Mouse (Mus musculus) stomach, adult 2 months (tissue): Measurements from ENCODE around the gene Olfr770. TPM values are rescaled to one million over a fixed set of nuclear protein-coding genes. Genes with fewer than 3 reads are reported as not detected.

Experiments
- polyA plus RNA-seq: library from polyadenylated mRNA; depleted of rRNA; stranded (reverse); fragments of >200 nt; gene quantifications from 2 replicates; pipeline ENCODE4 v1.2.3, GENCODE M21; 2012; rRNA removed

Olfr770 gene
- polyA plus RNA-seq, result not detected in 2 replicates

DNA sequence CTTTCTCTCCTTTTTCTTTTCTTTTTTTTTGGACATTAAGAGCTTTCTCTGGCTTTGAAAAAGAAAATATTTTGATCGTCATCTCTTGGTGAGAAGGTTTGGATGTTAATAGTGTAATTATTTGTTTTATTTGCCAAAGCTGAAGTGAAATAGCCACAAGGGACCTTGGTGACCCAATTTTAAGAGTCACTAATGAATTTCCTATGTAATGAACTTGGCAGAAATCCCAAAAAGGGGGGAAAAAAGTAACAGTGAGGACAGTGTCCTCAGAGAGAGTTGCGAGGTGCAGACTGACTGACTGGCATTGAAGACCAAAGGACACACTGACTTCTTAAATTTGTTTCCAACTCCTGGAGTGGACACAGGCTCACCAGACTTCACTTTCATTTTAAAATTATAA is at the start of gene Olfr770:
Gene Olfr770, minus strand, starts transcription at position 101 of the 400 bp plus-strand sequence.

DNA sequence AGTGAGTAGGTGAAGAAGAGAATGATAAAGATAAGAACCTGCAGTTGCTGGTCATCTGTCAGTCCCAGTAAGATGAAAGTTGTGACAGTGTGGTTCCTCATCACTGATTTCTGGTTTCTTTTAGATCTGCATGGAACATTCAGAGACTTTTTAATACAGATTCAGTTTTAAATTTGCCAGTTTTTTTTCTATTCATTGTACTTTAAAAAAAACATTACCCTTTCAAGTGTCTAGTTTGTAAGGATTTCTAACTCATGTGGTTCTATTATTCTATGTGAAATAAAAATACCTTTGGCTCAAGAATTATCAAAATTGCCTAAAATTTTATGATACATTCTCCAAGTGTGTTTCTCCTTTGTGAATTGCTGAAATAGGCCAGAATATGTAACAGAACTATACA is 48.5 kb upstream of the Olfr770 start, which contains the start of gene Olfr773:
Gene Olfr773, minus strand, starts transcription at position 101 of the 400 bp plus-strand sequence.

DNA sequence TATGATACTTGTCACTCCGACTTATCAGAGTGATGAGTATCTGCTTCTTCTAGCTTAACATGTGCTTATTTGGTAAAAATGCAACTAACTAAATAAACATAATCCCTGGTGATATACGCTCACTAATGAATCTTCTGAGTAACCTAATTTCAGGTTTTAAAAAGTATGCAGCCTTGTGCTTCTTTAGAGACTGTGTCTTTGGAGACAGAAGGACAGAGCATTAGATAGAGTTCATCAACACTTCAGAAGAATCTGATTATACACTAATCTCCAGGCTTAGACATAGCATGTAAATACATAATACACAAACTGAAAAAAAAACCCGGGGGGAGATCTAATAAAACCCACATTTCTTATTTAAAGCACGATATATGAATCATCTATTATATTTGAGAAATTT is 39.0 kb upstream of the Olfr770 start, which contains the start of gene Olfr772:
Gene Olfr772, minus strand, starts transcription at position 101 of the 400 bp plus-strand sequence.

DNA sequence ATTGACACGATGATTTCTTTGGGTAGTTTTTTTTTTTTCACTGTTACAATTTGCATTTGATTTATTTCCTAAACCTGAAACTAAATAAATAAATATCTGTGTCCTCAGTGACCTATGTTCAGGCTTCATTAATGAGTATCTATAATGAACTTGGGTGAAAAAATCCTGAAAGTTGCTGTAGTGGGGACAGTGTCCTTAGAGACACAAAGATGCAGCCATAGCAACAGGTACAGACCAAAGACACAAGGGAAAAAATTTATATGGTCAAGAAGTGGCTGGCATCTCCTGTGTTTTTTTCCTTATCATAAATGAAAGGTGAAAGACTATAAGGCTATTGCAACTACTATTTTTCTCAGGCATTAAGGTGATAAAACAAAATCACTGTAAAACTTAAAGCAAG is 25.9 kb upstream of the Olfr770 start, which contains the start of gene Olfr771:
Gene Olfr771, minus strand, starts transcription at position 101 of the 400 bp plus-strand sequence.

DNA sequence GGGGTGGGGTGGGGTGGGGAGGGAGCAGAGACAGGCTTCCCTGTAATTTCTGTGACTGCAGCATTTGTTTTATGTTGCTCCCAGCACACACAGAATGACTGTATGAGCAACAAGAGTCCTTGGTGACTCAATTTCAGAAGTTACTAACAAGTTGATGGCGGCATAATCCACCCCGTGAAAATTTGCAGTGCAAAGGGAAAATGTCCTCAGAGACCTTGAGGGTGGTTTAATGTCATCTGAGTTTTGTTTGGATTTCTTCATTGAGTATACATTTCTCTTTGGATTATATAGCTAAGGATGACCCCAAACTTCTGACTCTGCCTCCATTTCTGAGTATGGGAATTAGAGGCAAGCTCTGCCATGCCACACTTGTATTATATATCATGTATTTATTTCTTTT is 21.0 kb downstream of the Olfr770 start, which contains the start of gene Olfr769:
Gene Olfr769, minus strand, starts transcription at position 101 of the 400 bp plus-strand sequence.

DNA sequence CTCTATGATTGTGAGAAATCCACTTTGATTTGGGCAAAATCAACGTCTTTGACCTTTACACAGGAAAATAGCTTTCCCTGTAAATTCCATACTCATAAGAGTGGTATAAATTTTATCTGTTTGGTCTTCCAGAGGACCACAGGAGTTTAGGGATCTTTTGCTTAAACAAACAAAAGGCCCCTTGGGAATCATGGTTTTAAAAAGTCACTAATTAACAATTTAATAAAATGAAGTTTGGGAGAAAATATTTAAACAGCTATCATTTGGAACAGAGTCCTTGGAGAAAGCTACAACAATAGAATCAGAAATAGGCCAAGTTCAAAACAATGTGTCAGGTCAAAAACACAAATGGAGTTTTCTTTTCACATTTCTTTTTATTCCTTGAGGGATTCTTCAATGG is 39.5 kb downstream of the Olfr770 start, which contains the start of gene Olfr768:
Gene Olfr768, minus strand, starts transcription at position 101 of the 400 bp plus-strand sequence.

DNA sequence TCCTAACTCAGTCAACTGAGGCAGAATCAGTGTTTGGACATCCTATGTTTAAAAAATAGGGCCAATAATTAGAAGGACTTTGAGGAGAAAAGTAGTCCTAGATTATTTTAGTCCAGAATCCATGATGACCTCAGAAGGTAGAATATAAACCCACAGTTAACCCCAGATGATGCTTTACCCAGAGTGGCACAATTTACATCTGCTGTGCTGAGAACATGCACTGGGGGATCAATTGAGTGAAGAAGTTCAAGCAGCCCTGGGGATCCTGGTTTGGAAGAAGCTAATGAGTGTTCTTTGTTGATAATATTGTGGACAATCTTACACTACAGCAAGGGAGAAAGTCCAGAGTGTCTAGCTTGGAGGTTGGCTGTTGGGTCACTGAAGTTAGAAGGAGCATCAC is 56.0 kb downstream of the Olfr770 start, which contains the start of gene Olfr767:
Gene Olfr767, minus strand, starts transcription at position 101 of the 400 bp plus-strand sequence.

Other genes with a start within 250 kb of the Olfr770 start
- 0.54 TPM in 2 replicates for gene Gdf11, start 247.3 kb downstream of the Olfr770 start, polyA plus RNA-seq
- gene Cd63, start 238.0 kb downstream of the Olfr770 start, polyA plus RNA-seq, result 52.8 and 59.1 TPM in 2 replicates
- 13.0 and 16.4 TPM in 2 replicates for gene Rdh5, start 216.1 kb downstream of the Olfr770 start, polyA plus RNA-seq
- gene Bloc1s1, start 215.0 kb downstream of the Olfr770 start, polyA plus RNA-seq, result 50.6 and 55.1 TPM in 2 replicates
- gene Itga7, start 205.2 kb downstream of the Olfr770 start, polyA plus RNA-seq, result 45.3 and 45.5 TPM in 2 replicates
- gene Mettl7b, start 178.0 kb downstream of the Olfr770 start, polyA plus RNA-seq, result 2.9 and 4.1 TPM in 2 replicates
- gene Olfr9, start 149.6 kb downstream of the Olfr770 start, polyA plus RNA-seq, result not detected in 2 replicates
- not detected in 2 replicates for gene Olfr763, start 128.2 kb downstream of the Olfr770 start, polyA plus RNA-seq
- gene Olfr764-ps1, start 99.1 kb downstream of the Olfr770 start, polyA plus RNA-seq, result not detected in 2 replicates
- not detected in 2 replicates for gene Olfr765, start 89.0 kb downstream of the Olfr770 start, polyA plus RNA-seq
- not detected in 2 replicates for gene Olfr766-ps1, start 70.0 kb downstream of the Olfr770 start, polyA plus RNA-seq
- not detected in 2 replicates for gene Olfr767, start 56.1 kb downstream of the Olfr770 start, polyA plus RNA-seq
- not detected in 2 replicates for gene Olfr768, start 39.6 kb downstream of the Olfr770 start, polyA plus RNA-seq
- gene Olfr769, start 21.1 kb downstream of the Olfr770 start, polyA plus RNA-seq, result not detected in 2 replicates
- not detected in 2 replicates for gene Olfr771, start 25.8 kb upstream of the Olfr770 start, polyA plus RNA-seq
- gene Olfr772, start 38.9 kb upstream of the Olfr770 start, polyA plus RNA-seq, result not detected in 2 replicates
- gene Olfr773, start 48.4 kb upstream of the Olfr770 start, polyA plus RNA-seq, result not detected in 2 replicates
- not detected in 2 replicates for gene Olfr774, start 97.2 kb upstream of the Olfr770 start, polyA plus RNA-seq
- not detected in 2 replicates for gene Olfr775, start 109.4 kb upstream of the Olfr770 start, polyA plus RNA-seq
- gene Olfr776, start 120.1 kb upstream of the Olfr770 start, polyA plus RNA-seq, result not detected in 2 replicates
- not detected in 2 replicates for gene Olfr777, start 132.5 kb upstream of the Olfr770 start, polyA plus RNA-seq
- gene Olfr780, start 179.1 kb upstream of the Olfr770 start, polyA plus RNA-seq, result not detected in 2 replicates
- gene Olfr781, start 189.9 kb upstream of the Olfr770 start, polyA plus RNA-seq, result not detected in 2 replicates
- gene Olfr782, start 209.9 kb upstream of the Olfr770 start, polyA plus RNA-seq, result not detected in 2 replicates
- gene Olfr784, start 245.1 kb upstream of the Olfr770 start, polyA plus RNA-seq, result 0.03 TPM in 1 of 2 replicates, not detected in the other